Mouse (Mus musculus) cortical plate, adult 2 months (tissue): ENCODE results near the gene Trim56. TPM values are rescaled to one million over a fixed set of nuclear protein-coding genes. Genes with fewer than 3 reads are reported as not detected.

ENCODE experiments used
- H3K27ac ChIP-seq: fragments of 200-500 bp; 2 replicates; pipeline ENCODE4 v1.5.1; 2012; ENCODE audit warnings: low read length, control low read depth, inconsistent platforms; ENCODE audit not compliant: insufficient read depth
- H3K4me1 ChIP-seq: fragments of 200-500 bp; 2 replicates; pipeline ENCODE4 v1.6.1; 2011; ENCODE audit warnings: low read length; ENCODE audit not compliant: control insufficient read depth, insufficient read depth
- H3K4me3 ChIP-seq: fragments of 200-500 bp; 2 replicates; pipeline ENCODE4 v1.5.1; 2011; ENCODE audit warnings: mild to moderate bottlenecking, low read length, control low read depth; ENCODE audit not compliant: insufficient read depth
- CTCF ChIP-seq: fragments of 200-500 bp; IDR thresholded peaks from 2 replicates; pipeline ENCODE4 v1.5.1; 2011; ENCODE audit warnings: mild to moderate bottlenecking, control low read depth, low read length; ENCODE audit not compliant: insufficient read depth; ENCODE audit errors: extremely low read depth
- POLR2A ChIP-seq: fragments of 200-500 bp; IDR thresholded peaks from 2 replicates; pipeline ENCODE4 v1.6.1; 2011; ENCODE audit warnings: mild to moderate bottlenecking, low read length, control low read depth; ENCODE audit not compliant: insufficient read depth; ENCODE audit errors: extremely low read depth
- polyA plus RNA-seq: library from polyadenylated mRNA; depleted of rRNA; stranded (reverse); fragments of >200 nt; gene quantifications from 2 replicates; pipeline ENCODE4 v1.2.3, GENCODE M21; 2012; rRNA removed

Gene Trim56
- polyA plus RNA-seq, 1 experiment: 1.8 TPM

- H3K4me1 ChIP-seq: no peaks in the 10 kb centered on the region
- H3K27ac ChIP-seq: no peak overlapping the region
- TF ChIP-seq CTCF (no peak), POLR2A (no peak)
- no peak overlapping the region for H3K4me3 ChIP-seq
Observed at GRCm38 (mm10) chr5:137065454-137065853, 50.6 kb downstream of the Trim56 start.

GRCm38 (mm10) chr5:137062601-137063000 lies 53.4 kb downstream of the Trim56 start:
- Histone ChIP-seq H3K4me1 (no peaks in the 10 kb centered on the region), H3K27ac (no peak overlapping the region), H3K4me3 (no peak overlapping the region)
- no peak for TF ChIP-seq CTCF
- no peak for TF ChIP-seq POLR2A

- Histone ChIP-seq H3K4me1 (no peaks in the 10 kb centered on the region), H3K4me3 (no peak overlapping the region), H3K27ac (no peak overlapping the region)
- TF ChIP-seq POLR2A (no peak), CTCF (peak; percentile 42)
Observed at GRCm38 (mm10) chr5:137061809-137062481, 54.1 kb downstream of the Trim56 start.

Other genes with a start within 250 kb of the Trim56 start
- 22.7 and 29.9 TPM in 2 replicates for gene Col26a1, start 233.0 kb downstream of the Trim56 start, polyA plus RNA-seq
- 79.9 and 82.6 TPM in 2 replicates for gene Ift22, start 208.1 kb downstream of the Trim56 start, polyA plus RNA-seq
- gene Fis1, start 162.9 kb downstream of the Trim56 start, polyA plus RNA-seq: 416 and 433 TPM in 2 replicates
- 0.21 and 0.33 TPM in 2 replicates for gene Cldn15, start 149.6 kb downstream of the Trim56 start, polyA plus RNA-seq
- 34.5 and 36.6 TPM in 2 replicates for gene Plod3, start 129.2 kb downstream of the Trim56 start, polyA plus RNA-seq
- gene Znhit1, start 128.2 kb downstream of the Trim56 start, polyA plus RNA-seq: 94.7 and 96.2 TPM in 2 replicates
- 158 and 168 TPM in 2 replicates for gene Vgf, start 89.8 kb downstream of the Trim56 start, polyA plus RNA-seq
- 311 and 334 TPM in 2 replicates for gene Ap1s1, start 70.1 kb downstream of the Trim56 start, polyA plus RNA-seq
- gene Serpine1, start 43.9 kb downstream of the Trim56 start, polyA plus RNA-seq: 0.49 and 0.54 TPM in 2 replicates
- gene Muc3, start 33.1 kb upstream of the Trim56 start, polyA plus RNA-seq: not detected in 2 replicates
- 26.9 and 28.3 TPM in 2 replicates for gene Muc3a, start 96.2 kb upstream of the Trim56 start, polyA plus RNA-seq
- gene Ache, start 171.3 kb upstream of the Trim56 start, polyA plus RNA-seq: 57.9 and 62.3 TPM in 2 replicates
- 13.3 and 14.1 TPM in 2 replicates for gene Ufsp1, start 178.4 kb upstream of the Trim56 start, polyA plus RNA-seq
- gene Srrt, start 191.5 kb upstream of the Trim56 start, polyA plus RNA-seq: 226 and 239 TPM in 2 replicates
- 8.4 and 8.8 TPM in 2 replicates for gene Trip6, start 198.2 kb upstream of the Trim56 start, polyA plus RNA-seq
- gene Slc12a9, start 217.4 kb upstream of the Trim56 start, polyA plus RNA-seq: 34.0 and 35.2 TPM in 2 replicates
- gene Ephb4, start 233.9 kb upstream of the Trim56 start, polyA plus RNA-seq: 5.8 and 5.9 TPM in 2 replicates